Mouse (Mus musculus) neural tube, embryonic 14.5 days (tissue): ENCODE results near the gene Edc4. TPM values are rescaled to one million over a fixed set of nuclear protein-coding genes. Genes with fewer than 3 reads are reported as not detected.
"Not testable (repeated sequence)": the region's sequence is repeated elsewhere in the genome, so short reads cannot be mapped to it uniquely, and the experiment has no call there.

Experiments
- ATAC-seq: fragments of 200-750 bp; cut with Nextera tagmentation; 2 replicates; pipeline ENCODE4 v1.8.0; 2017; ENCODE audit warnings: low read depth, mild to moderate bottlenecking, moderate TSS enrichment, moderate library complexity
- H3K27ac ChIP-seq: fragments of 300-500 bp; sonication (generic); 2 replicates; pipeline ENCODE4 v1.5.1; 2014; ENCODE audit warnings: low read depth, mild to moderate bottlenecking, control low read depth, low read length, moderate library complexity, mixed read lengths
- H3K27me3 ChIP-seq: fragments of 300-500 bp; sonication (generic); 2 replicates; pipeline ENCODE4 v1.6.1; 2014; ENCODE audit warnings: low read length; ENCODE audit not compliant: control insufficient read depth, insufficient read depth
- H3K36me3 ChIP-seq: fragments of 300-500 bp; sonication (generic); 2 replicates; pipeline ENCODE4 v1.6.1; 2014; ENCODE audit warnings: low read length, mixed read lengths; ENCODE audit not compliant: control insufficient read depth, insufficient read depth
- H3K4me1 ChIP-seq: fragments of 300-500 bp; sonication (generic); 2 replicates; pipeline ENCODE4 v1.6.1; 2014; ENCODE audit warnings: low read length; ENCODE audit not compliant: control insufficient read depth, insufficient read depth
- H3K4me2 ChIP-seq: fragments of 300-500 bp; sonication (generic); 2 replicates; pipeline ENCODE4 v1.6.1; 2014; ENCODE audit warnings: mild to moderate bottlenecking, low read depth, low read length, control low read depth
- H3K4me3 ChIP-seq: fragments of 300-500 bp; sonication (generic); 2 replicates; pipeline ENCODE4 v1.5.1; 2014; ENCODE audit warnings: low read depth, low read length, control low read depth, mixed read lengths
- H3K9ac ChIP-seq: fragments of 300-500 bp; sonication (generic); replicated peaks from 2 replicates; pipeline ENCODE4 v1.6.1; 2014; ENCODE audit warnings: low read depth, mild to moderate bottlenecking, control low read depth, low read length, mixed read lengths
- H3K9me3 ChIP-seq: fragments of 300-500 bp; sonication (generic); 2 replicates; pipeline ENCODE4 v1.6.1; 2016; ENCODE audit warnings: low read length; ENCODE audit not compliant: control insufficient read depth
- WGBS: fragments of 180-500 bp; shearing (Covaris S2); extraction: QIAGEN DNeasy Blood & Tissue Kit; methylation state at CpG from one replicate; pipeline ENCODE4 v1.1.7; 2014; 5-methylcytosine and 5-hydroxymethylcytosine counted together
- polyA plus RNA-seq: library from polyadenylated mRNA; unstranded; fragments of >200 nt; fragmentation: Nextera tagmentation; extraction: Ambion mirVana; gene quantifications from 2 replicates; pipeline ENCODE4 v1.2.1, GENCODE M21; 2014

Gene Edc4
- polyA plus RNA-seq: 38.3 and 44.9 TPM in 2 replicates

GRCm38 (mm10) chr8:105880754-105881520, at the start of gene Edc4:
Gene Edc4 (plus strand): TSS chr8:105880881.
- Histone ChIP-seq H3K9me3 (no peaks in the 10 kb centered on the region), H3K4me2 (peak within 1 kb of the TSS; percentile 78), H3K27me3 (no peaks in the 10 kb centered on the region), H3K4me3 (peak within 1 kb of the TSS; percentile 94), H3K4me1 (peaks cover 23% of the 10 kb centered on the region), H3K27ac (no peak within 1 kb of the TSS), H3K36me3 (peaks cover 40% of the 10 kb centered on the region), H3K9ac (peak within 1 kb of the TSS; percentile 87)
- ATAC-seq: peak; percentile 92
- under 1% methylated on average over 45 of the region's 45 CpGs for WGBS

GRCm38 (mm10) chr8:105833740-105834139, 46.9 kb upstream of the Edc4 start:
- not testable (repeated sequence) for H3K9ac ChIP-seq, H3K4me3 ChIP-seq, H3K27ac ChIP-seq, H3K27me3 ChIP-seq, H3K36me3 ChIP-seq, H3K4me2 ChIP-seq, H3K9me3 ChIP-seq, ATAC-seq, H3K4me1 ChIP-seq
- WGBS: 80% methylated on average over 2 of the region's 2 CpGs

- WGBS: 31% methylated on average over 10 of the region's 11 CpGs
- ATAC-seq: no peak
- Histone ChIP-seq H3K9me3 (no peaks in the 10 kb centered on the region), H3K27ac (no peak overlapping the region), H3K4me1 (no peaks in the 10 kb centered on the region), H3K9ac (no peak overlapping the region), H3K27me3 (no peaks in the 10 kb centered on the region), H3K36me3 (no peaks in the 10 kb centered on the region), H3K4me3 (no peak overlapping the region), H3K4me2 (no peak overlapping the region)
Observed at GRCm38 (mm10) chr8:105835318-105835717, 45.4 kb upstream of the Edc4 start.

DNA sequence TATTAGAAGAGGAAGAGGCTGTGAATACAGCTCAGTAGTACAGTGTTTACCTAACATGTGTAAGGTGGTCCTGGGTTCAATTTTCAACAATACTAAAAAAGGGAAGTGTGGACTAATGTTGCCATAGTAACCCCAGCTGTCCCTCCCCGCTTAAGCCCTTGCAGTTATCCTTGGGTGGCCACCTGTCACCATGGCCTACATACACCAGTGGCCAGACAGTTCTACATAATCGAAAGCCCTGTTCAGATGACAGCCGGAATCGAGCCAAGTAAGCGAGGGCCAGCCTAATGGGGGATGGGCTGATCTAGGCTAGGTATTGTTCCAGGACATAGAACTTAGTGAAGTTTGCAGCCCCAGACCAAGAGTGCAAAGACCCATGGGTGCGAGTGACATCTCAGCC, 43.7 kb upstream of the Edc4 start:
- no peak overlapping the region for H3K4me2 ChIP-seq
- no peak overlapping the region for H3K27ac ChIP-seq
- H3K27me3 ChIP-seq: no peaks in the 10 kb centered on the region
- 91% methylated on average over 6 of the region's 6 CpGs for WGBS
- H3K9ac ChIP-seq: no peak overlapping the region
- H3K9me3 ChIP-seq: no peaks in the 10 kb centered on the region
- H3K4me1 ChIP-seq: no peaks in the 10 kb centered on the region
- H3K4me3 ChIP-seq: no peak overlapping the region
- no peak for ATAC-seq
- no peaks in the 10 kb centered on the region for H3K36me3 ChIP-seq

DNA sequence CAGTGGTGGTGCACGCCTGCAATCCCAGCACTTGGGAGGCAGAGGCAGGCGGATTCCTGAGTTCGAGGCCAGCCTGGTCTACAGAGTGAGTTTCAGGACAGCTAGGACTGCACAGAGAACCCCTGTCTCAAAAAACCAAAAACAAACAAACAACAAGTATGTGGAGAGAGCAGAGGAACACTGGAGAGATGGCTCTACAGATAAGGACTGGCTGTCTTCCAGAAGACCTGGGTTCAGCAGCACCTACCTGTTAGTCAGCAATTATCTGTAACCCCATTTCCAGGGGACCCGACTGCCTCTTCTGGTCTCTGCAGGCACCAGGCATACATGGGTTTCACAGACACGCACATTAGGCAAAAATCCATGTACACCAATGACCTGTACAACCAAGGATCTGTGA, 41.5 kb upstream of the Edc4 start:
- 93% methylated on average over 5 of the region's 5 CpGs for WGBS

DNA sequence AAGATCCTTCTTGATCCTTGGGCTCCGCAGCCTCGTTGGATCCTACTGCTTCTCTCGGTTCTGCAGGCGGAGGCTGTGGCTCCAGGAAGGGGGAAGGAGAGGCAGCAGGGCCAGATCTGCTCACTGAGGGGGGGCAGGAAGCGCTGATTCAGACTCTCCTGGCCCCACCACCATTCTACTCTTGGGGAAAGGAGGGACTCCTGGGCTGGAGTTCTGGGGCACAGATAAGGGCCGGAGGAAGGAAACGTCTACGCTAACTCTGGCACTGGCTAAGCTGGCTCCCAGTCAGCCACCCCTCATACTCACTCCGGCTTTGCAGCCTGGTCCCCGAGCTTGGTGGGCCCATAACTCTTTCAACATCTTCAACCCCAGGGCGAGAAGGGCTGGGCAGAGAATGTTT, 34.0 kb upstream of the Edc4 start:
- 94% methylated on average over 11 of the region's 11 CpGs for WGBS
- Histone ChIP-seq H3K27ac (no peak overlapping the region), H3K36me3 (peaks cover 41% of the 10 kb centered on the region), H3K27me3 (no peaks in the 10 kb centered on the region), H3K4me3 (no peak overlapping the region), H3K9ac (no peak overlapping the region), H3K4me1 (peaks cover 5% of the 10 kb centered on the region; the same call in 1 of the 2 replicates), H3K9me3 (no peaks in the 10 kb centered on the region), H3K4me2 (no peak overlapping the region)
- ATAC-seq: no peak

More for the DNA sequence above, 41.5 kb upstream of the Edc4 start:
- Histone ChIP-seq H3K4me1 (no peaks in the 10 kb centered on the region), H3K4me3 (no peak overlapping the region), H3K4me2 (no peak overlapping the region), H3K27ac (no peak overlapping the region), H3K9ac (no peak overlapping the region), H3K9me3 (no peaks in the 10 kb centered on the region), H3K27me3 (no peaks in the 10 kb centered on the region), H3K36me3 (peaks cover 5% of the 10 kb centered on the region; the same call in 1 of the 2 replicates)
- no peak for ATAC-seq

GRCm38 (mm10) chr8:105850014-105850413, 30.7 kb upstream of the Edc4 start:
- Histone ChIP-seq H3K4me1 (peaks cover 8% of the 10 kb centered on the region; the same call in 1 of the 2 replicates), H3K9me3 (no peaks in the 10 kb centered on the region), H3K4me2 (no peak overlapping the region), H3K9ac (no peak overlapping the region), H3K36me3 (peaks cover 28% of the 10 kb centered on the region), H3K27me3 (no peaks in the 10 kb centered on the region), H3K4me3 (no peak overlapping the region), H3K27ac (no peak overlapping the region)
- ATAC-seq: no peak
- 88% methylated on average over 4 of the region's 4 CpGs for WGBS

DNA sequence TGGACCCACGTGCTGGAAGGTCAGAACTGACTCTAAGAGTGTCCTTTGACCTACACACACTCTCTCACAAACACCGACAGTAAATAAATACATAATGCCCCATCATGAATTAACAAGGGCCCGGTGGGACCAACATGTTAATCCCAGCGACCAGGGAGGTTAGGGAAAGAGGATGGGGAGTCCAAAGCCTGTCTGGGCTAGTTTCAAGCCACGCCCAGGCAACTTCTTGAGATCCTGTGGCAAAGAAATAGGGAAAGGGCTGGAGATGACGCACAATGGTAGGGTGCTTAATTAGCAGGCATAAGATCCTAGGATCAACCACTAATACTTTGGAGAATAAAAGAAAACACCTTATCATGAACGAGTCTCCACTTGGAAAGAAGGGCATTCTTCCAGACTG, 30.1 kb upstream of the Edc4 start:
- peaks cover 8% of the 10 kb centered on the region; the same call in 1 of the 2 replicates for H3K4me1 ChIP-seq
- H3K27ac ChIP-seq: no peak overlapping the region
- H3K9ac ChIP-seq: no peak overlapping the region
- no peak overlapping the region for H3K4me3 ChIP-seq
- no peaks in the 10 kb centered on the region for H3K9me3 ChIP-seq
- ATAC-seq: no peak
- H3K36me3 ChIP-seq: peaks cover 24% of the 10 kb centered on the region
- WGBS: 82% methylated on average over 7 of the region's 7 CpGs
- H3K4me2 ChIP-seq: peak overlapping the region; percentile 27; the same call in 1 of the 2 replicates
- no peaks in the 10 kb centered on the region for H3K27me3 ChIP-seq

DNA sequence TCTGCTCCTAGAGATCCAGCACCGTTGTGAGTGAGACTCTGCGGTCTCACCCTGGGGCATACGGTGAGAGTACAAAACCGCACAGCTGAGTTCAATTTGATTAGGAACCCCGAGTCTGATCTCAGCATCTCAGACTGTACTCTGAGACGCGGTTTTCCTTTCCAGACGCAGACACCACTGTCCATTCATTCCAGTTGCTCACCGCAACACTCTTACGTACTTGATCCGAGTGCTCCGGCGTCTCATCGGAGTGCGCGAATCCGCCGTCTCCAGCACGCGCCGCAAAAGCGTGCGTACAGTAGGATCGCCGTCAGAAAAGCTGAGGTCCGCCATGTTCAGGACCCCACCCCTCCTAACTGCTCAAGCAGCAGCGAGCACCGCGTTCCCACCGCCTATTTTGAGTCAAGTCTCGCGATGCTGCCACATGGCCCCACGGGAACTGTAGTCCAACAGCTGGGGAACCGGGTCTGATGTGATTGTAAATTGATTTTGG, 29.0 kb upstream of the Edc4 start:
- peak; percentile 83 for ATAC-seq
- peak overlapping the region; percentile 84 for H3K4me2 ChIP-seq
- under 1% methylated on average over 34 of the region's 34 CpGs for WGBS
- no peaks in the 10 kb centered on the region for H3K27me3 ChIP-seq
- H3K4me1 ChIP-seq: peaks cover 18% of the 10 kb centered on the region
- H3K4me3 ChIP-seq: peak overlapping the region; percentile 68
- H3K9ac ChIP-seq: peak overlapping the region; percentile 65
- peak overlapping the region; percentile 67 for H3K27ac ChIP-seq
- peaks cover 19% of the 10 kb centered on the region for H3K36me3 ChIP-seq
- H3K9me3 ChIP-seq: no peaks in the 10 kb centered on the region
